Mouse (Mus musculus) forebrain, embryonic 15.5 days (tissue): ENCODE data around the gene Nek8. TPM values are rescaled to one million over a fixed set of nuclear protein-coding genes. Genes with fewer than 3 reads are reported as not detected.

Experiments used
- ATAC-seq: fragments of 200-750 bp; cut with Nextera tagmentation; replicated peaks from 2 replicates; pipeline ENCODE4 v1.8.0; 2017; ENCODE audit warnings: mild to moderate bottlenecking, moderate TSS enrichment, moderate library complexity
- H3K27ac ChIP-seq: fragments of 300-500 bp; sonication (generic); replicated peaks from 2 replicates; pipeline ENCODE4 v1.5.1; 2015; ENCODE audit warnings: mild to moderate bottlenecking, inconsistent platforms
- H3K27me3 ChIP-seq: fragments of 300-500 bp; sonication (generic); 2 replicates; pipeline ENCODE4 v1.6.1; 2015; ENCODE audit warnings: inconsistent platforms
- H3K36me3 ChIP-seq: fragments of 300-500 bp; sonication (generic); 2 replicates; pipeline ENCODE4 v1.6.1; 2015; ENCODE audit warnings: mild to moderate bottlenecking, inconsistent platforms
- H3K4me1 ChIP-seq: fragments of 300-500 bp; sonication (generic); 2 replicates; pipeline ENCODE4 v1.6.1; 2015; ENCODE audit warnings: inconsistent platforms
- H3K4me2 ChIP-seq: fragments of 300-500 bp; sonication (generic); replicated peaks from 2 replicates; pipeline ENCODE4 v1.6.1; 2015; ENCODE audit warnings: mild to moderate bottlenecking, inconsistent platforms
- H3K4me3 ChIP-seq: fragments of 300-500 bp; sonication (generic); 2 replicates; pipeline ENCODE4 v1.5.1; 2015; ENCODE audit warnings: mild to moderate bottlenecking, inconsistent platforms
- H3K9ac ChIP-seq: fragments of 300-500 bp; sonication (generic); replicated peaks from 2 replicates; pipeline ENCODE4 v1.6.1; 2015; ENCODE audit warnings: mild to moderate bottlenecking, inconsistent platforms
- H3K9me3 ChIP-seq: fragments of 300-500 bp; sonication (generic); 2 replicates; pipeline ENCODE4 v1.6.1; 2016; ENCODE audit warnings: inconsistent platforms
- WGBS: fragments of 180-500 bp; shearing (Covaris S2); methylation state at CpG from one replicate; pipeline ENCODE4 v1.1.7; 2015; ENCODE audit warnings: mixed read lengths; 5-methylcytosine and 5-hydroxymethylcytosine counted together
- polyA plus RNA-seq: library from polyadenylated mRNA; unstranded; fragments of >200 nt; fragmentation: Nextera tagmentation; extraction: Ambion mirVana; gene quantifications from 2 replicates; pipeline ENCODE4 v1.2.1, GENCODE M21; 2015

The Nek8 gene
- polyA plus RNA-seq, 1 experiment from 2014 or later: 4.8 TPM

DNA sequence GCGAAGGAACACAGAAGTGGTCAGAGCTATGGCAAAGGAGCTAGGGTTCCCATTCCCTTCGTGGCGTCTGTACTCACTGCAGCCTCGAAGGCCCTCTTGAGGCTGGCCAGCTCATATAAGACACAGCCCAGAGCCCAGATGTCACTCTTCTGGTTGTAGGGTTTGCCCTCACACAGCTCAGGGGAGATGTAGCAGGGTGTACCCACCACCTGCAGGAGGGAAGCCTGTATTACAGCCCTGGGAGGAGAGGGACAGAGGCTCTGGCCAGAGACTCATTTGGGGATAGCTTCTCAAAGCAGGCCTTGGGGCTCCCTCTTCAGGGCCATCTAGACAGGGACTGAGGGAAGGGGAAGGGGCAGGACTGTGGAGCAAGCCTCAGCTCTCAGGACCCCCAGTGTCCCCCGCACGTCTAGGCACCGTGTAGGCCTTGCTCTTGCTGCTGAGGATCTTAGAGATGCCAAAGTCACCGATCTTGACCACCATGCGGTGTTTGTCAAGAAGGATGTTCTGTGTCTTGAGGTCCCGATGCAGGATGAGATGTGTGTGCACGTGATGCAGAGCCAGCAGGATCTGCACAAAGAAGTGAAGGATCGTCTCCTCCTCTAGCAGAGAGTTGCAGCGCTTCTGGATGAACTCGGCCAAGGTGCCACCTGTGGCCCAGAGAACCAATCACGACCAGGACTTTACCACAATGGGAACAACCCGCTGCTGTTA, 4.3 kb downstream of the Nek8 start:
- Histone ChIP-seq H3K27me3 (no peaks in the 10 kb centered on the region), H3K9ac (no peak overlapping the region), H3K36me3 (no peaks in the 10 kb centered on the region), H3K4me3 (no peak overlapping the region), H3K27ac (no peak overlapping the region), H3K9me3 (no peaks in the 10 kb centered on the region), H3K4me2 (no peak overlapping the region), H3K4me1 (peaks cover 12% of the 10 kb centered on the region)
- WGBS: 82% methylated on average over 16 of the region's 16 CpGs
- ATAC-seq: no peak

GRCm38 (mm10) chr11:78171328-78171727, 5.1 kb downstream of the Nek8 start:
- Histone ChIP-seq H3K27me3 (no peaks in the 10 kb centered on the region), H3K9ac (no peak overlapping the region), H3K4me3 (no peak overlapping the region), H3K9me3 (no peaks in the 10 kb centered on the region), H3K4me1 (peaks cover 5% of the 10 kb centered on the region; the same call in 1 of the 2 replicates), H3K27ac (no peak overlapping the region), H3K36me3 (no peaks in the 10 kb centered on the region), H3K4me2 (no peak overlapping the region)
- 66% methylated on average over 4 of the region's 4 CpGs for WGBS
- no peak for ATAC-seq

GRCm38 (mm10) chr11:78170306-78170705, 6.2 kb downstream of the Nek8 start:
- H3K27me3 ChIP-seq: no peaks in the 10 kb centered on the region
- no peak overlapping the region for H3K9ac ChIP-seq
- peaks cover 8% of the 10 kb centered on the region for H3K4me1 ChIP-seq
- no peaks in the 10 kb centered on the region for H3K36me3 ChIP-seq
- H3K9me3 ChIP-seq: no peaks in the 10 kb centered on the region
- 93% methylated on average over 15 of the region's 15 CpGs for WGBS
- no peak for ATAC-seq
- no peak overlapping the region for H3K4me2 ChIP-seq
- no peak overlapping the region for H3K27ac ChIP-seq
- H3K4me3 ChIP-seq: no peak overlapping the region

- H3K27me3 ChIP-seq: no peaks in the 10 kb centered on the region
- 55% methylated on average over 19 of the region's 19 CpGs for WGBS
- H3K36me3 ChIP-seq: no peaks in the 10 kb centered on the region
- H3K4me1 ChIP-seq: peaks cover 10% of the 10 kb centered on the region
- no peaks in the 10 kb centered on the region for H3K9me3 ChIP-seq
- no peak overlapping the region for H3K4me3 ChIP-seq
- H3K4me2 ChIP-seq: no peak overlapping the region
- ATAC-seq: no peak
- H3K9ac ChIP-seq: no peak overlapping the region
- no peak overlapping the region for H3K27ac ChIP-seq
These were observed 7.7 kb downstream of the Nek8 start for GRCm38 (mm10) chr11:78168541-78169468.

- Histone ChIP-seq H3K9ac (no peak overlapping the region), H3K27me3 (no peaks in the 10 kb centered on the region), H3K9me3 (no peaks in the 10 kb centered on the region), H3K4me2 (no peak overlapping the region), H3K4me3 (no peak overlapping the region), H3K27ac (no peak overlapping the region), H3K4me1 (peaks cover 24% of the 10 kb centered on the region), H3K36me3 (no peaks in the 10 kb centered on the region)
- WGBS: 88% methylated on average over 14 of the region's 14 CpGs
- no peak for ATAC-seq
These were observed 9.1 kb downstream of the Nek8 start for GRCm38 (mm10) chr11:78167257-78167959.

GRCm38 (mm10) chr11:78166640-78167039, 9.8 kb downstream of the Nek8 start:
- WGBS: 76% methylated on average over 6 of the region's 6 CpGs
- H3K4me3 ChIP-seq: no peak overlapping the region
- no peak overlapping the region for H3K27ac ChIP-seq
- no peak overlapping the region for H3K9ac ChIP-seq
- no peak for ATAC-seq
- peaks cover 30% of the 10 kb centered on the region for H3K4me1 ChIP-seq
- no peaks in the 10 kb centered on the region for H3K27me3 ChIP-seq
- no peaks in the 10 kb centered on the region for H3K36me3 ChIP-seq
- no peaks in the 10 kb centered on the region for H3K9me3 ChIP-seq
- no peak overlapping the region for H3K4me2 ChIP-seq

- peaks cover 30% of the 10 kb centered on the region for H3K4me1 ChIP-seq
- no peak for ATAC-seq
- 46% methylated on average over 4 of the region's 4 CpGs for WGBS
- H3K27ac ChIP-seq: peak overlapping the region; percentile 97; the same call in 1 of the 2 replicates
- no peaks in the 10 kb centered on the region for H3K9me3 ChIP-seq
- no peaks in the 10 kb centered on the region for H3K27me3 ChIP-seq
- H3K9ac ChIP-seq: peak overlapping the region; percentile 95; the same call in 1 of the 2 replicates
- H3K36me3 ChIP-seq: peaks cover 4% of the 10 kb centered on the region
- peak overlapping the region; percentile 67 for H3K4me2 ChIP-seq
- peak overlapping the region; percentile 87 for H3K4me3 ChIP-seq
These were observed 10.3 kb downstream of the Nek8 start for GRCm38 (mm10) chr11:78166161-78166560.

- Histone ChIP-seq H3K27ac (peak overlapping the region; percentile 97), H3K4me1 (peaks cover 30% of the 10 kb centered on the region), H3K36me3 (peaks cover 8% of the 10 kb centered on the region), H3K27me3 (no peaks in the 10 kb centered on the region), H3K4me2 (peak overlapping the region; percentile 67), H3K9me3 (no peaks in the 10 kb centered on the region), H3K9ac (peak overlapping the region; percentile 95), H3K4me3 (peak overlapping the region; percentile 87)
- ATAC-seq: peak; percentile 49
- WGBS: 1% methylated on average over 16 of the region's 16 CpGs
These were observed 10.7 kb downstream of the Nek8 start for GRCm38 (mm10) chr11:78165761-78166109.

DNA sequence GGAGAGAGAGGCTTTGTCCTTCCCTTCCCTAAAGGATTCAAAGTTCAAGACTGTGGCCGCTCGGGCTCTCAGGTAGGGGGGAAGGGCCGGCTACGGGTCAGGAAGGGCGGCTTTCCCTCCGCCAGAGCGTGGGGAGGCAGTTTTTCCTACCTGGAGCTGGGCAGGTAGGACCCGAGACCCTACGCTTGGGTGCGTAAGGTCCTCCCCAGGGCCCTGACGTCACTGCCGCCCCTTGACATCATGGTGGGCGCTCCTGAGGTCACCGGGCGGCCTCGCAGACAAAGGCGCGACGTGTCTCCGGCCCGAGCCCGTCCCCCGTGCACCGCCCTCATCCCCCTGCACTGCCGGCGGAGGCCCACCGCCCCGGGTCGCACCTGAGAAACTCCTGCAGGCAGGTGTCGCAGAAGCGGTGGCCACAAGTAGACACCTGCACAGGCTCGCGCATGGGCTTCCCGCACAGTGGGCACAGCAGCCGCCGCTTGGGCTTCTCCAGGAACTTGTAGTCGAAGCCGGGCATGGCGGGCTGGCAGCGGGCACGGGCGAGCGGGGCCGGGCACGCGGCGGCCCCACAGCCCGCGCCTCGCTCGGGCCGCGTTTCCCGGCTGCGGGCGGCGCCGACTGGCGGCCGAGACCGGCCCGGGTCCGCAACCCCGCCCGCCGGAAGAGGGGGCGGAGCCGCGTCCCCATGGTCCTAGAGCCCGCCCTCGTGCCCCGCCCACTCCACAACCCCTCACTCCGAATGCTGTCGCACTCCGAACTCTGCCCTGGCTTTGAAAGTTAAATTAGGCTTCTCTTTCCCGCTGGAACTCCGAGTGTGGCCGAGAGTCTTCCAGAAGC, 11.3 kb downstream of the Nek8 start, which contains the start of gene Traf4:
Gene Traf4 (minus strand): TSS at position 666 of the 837 bp plus-strand sequence.
- under 1% methylated on average over 76 of the region's 78 CpGs for WGBS
- Histone ChIP-seq H3K27ac (peak within 1 kb of the TSS; percentile 97), H3K4me1 (peaks cover 30% of the 10 kb centered on the region), H3K9ac (peak within 1 kb of the TSS; percentile 95), H3K4me3 (peak within 1 kb of the TSS; percentile 87), H3K36me3 (peaks cover 14% of the 10 kb centered on the region), H3K27me3 (no peaks in the 10 kb centered on the region), H3K9me3 (no peaks in the 10 kb centered on the region), H3K4me2 (peak within 1 kb of the TSS; percentile 67)
- ATAC-seq: peak; percentile 88

DNA sequence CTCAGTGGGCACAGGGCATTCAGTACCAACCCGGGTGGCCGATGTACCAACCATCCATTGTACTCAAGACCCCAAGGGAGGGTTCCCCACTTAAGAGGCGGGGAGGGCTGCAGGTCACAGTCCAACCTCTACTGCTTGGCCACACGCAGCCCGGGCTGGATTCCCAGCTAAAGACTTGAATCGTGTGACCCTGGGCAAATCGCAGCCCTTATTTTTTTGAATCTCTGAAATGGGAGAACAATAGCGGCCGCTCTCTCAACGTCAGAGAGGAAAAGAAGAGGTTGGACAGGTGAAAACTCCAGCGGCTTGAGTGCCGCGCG, 11.9 kb downstream of the Nek8 start:
- no peak for ATAC-seq
- WGBS: under 1% methylated on average over 14 of the region's 14 CpGs

More for the DNA sequence above, 11.9 kb downstream of the Nek8 start:
- Histone ChIP-seq H3K9me3 (no peaks in the 10 kb centered on the region), H3K4me3 (peak overlapping the region; percentile 87), H3K27me3 (no peaks in the 10 kb centered on the region), H3K4me2 (peak overlapping the region; percentile 67), H3K9ac (peak overlapping the region; percentile 95), H3K27ac (peak overlapping the region; percentile 97), H3K4me1 (peaks cover 31% of the 10 kb centered on the region), H3K36me3 (peaks cover 20% of the 10 kb centered on the region)
